Mouse (Mus musculus): ENCODE data around the gene Mgat5. TPM values are rescaled to one million over a fixed set of nuclear protein-coding genes. Genes with fewer than 3 reads are reported as not detected.

Gene Mgat5
- polyA plus RNA-seq, 1 experiment from 2014 or later, result 5.5 TPM

- ATAC-seq (ENCODE audit: insufficient number of reproducible peaks, low FRiP score, low TSS enrichment, low read depth), result no peak
- no peak overlapping the region for H3K9ac ChIP-seq
- no peaks in the 10 kb centered on the region for H3K27me3 ChIP-seq
- no peak overlapping the region for H3K27ac ChIP-seq (replicated peaks)
- H3K9me3 ChIP-seq (replicated peaks), result no peaks in the 10 kb centered on the region
- H3K4me3 ChIP-seq (replicated peaks), result no peak overlapping the region
- H3K4me1 ChIP-seq, result no peaks in the 10 kb centered on the region
- H3K4me2 ChIP-seq (replicated peaks), result no peak overlapping the region
- 61% methylated on average over 9 of the region's 9 CpGs for WGBS
- H3K36me3 ChIP-seq, result no peaks in the 10 kb centered on the region
Observed at GRCm38 (mm10) chr1:127290879-127291278, 86.1 kb downstream of the Mgat5 start.

- Histone ChIP-seq H3K9me3 (replicated peaks) (no peaks in the 10 kb centered on the region), H3K27ac (replicated peaks) (no peak overlapping the region), H3K4me3 (replicated peaks) (no peak overlapping the region), H3K9ac (no peak overlapping the region), H3K27me3 (no peaks in the 10 kb centered on the region), H3K36me3 (no peaks in the 10 kb centered on the region), H3K4me1 (no peaks in the 10 kb centered on the region), H3K4me2 (replicated peaks) (no peak overlapping the region)
- no peak for ATAC-seq (ENCODE audit: insufficient number of reproducible peaks, low FRiP score, low TSS enrichment, low read depth)
Observed at GRCm38 (mm10) chr1:127291721-127292120, 86.9 kb downstream of the Mgat5 start.

- Histone ChIP-seq H3K27ac (replicated peaks) (no peak overlapping the region), H3K4me2 (replicated peaks) (no peak overlapping the region), H3K27me3 (no peaks in the 10 kb centered on the region), H3K36me3 (no peaks in the 10 kb centered on the region), H3K4me3 (replicated peaks) (no peak overlapping the region), H3K4me1 (no peaks in the 10 kb centered on the region), H3K9ac (no peak overlapping the region), H3K9me3 (replicated peaks) (no peaks in the 10 kb centered on the region)
- no peak for ATAC-seq (ENCODE audit: insufficient number of reproducible peaks, low FRiP score, low TSS enrichment, low read depth)
- 71% methylated on average over 5 of the region's 5 CpGs for WGBS
Observed at GRCm38 (mm10) chr1:127293286-127293685, 88.5 kb downstream of the Mgat5 start.

- no peak overlapping the region for H3K4me2 ChIP-seq (replicated peaks)
- no peaks in the 10 kb centered on the region for H3K9me3 ChIP-seq (replicated peaks)
- no peak for ATAC-seq (ENCODE audit: insufficient number of reproducible peaks, low FRiP score, low TSS enrichment, low read depth)
- no peaks in the 10 kb centered on the region for H3K4me1 ChIP-seq
- H3K9ac ChIP-seq, result no peak overlapping the region
- H3K4me3 ChIP-seq (replicated peaks), result no peak overlapping the region
- 75% methylated on average over 3 of the region's 3 CpGs for WGBS
- H3K27me3 ChIP-seq, result no peaks in the 10 kb centered on the region
- no peaks in the 10 kb centered on the region for H3K36me3 ChIP-seq
- no peak overlapping the region for H3K27ac ChIP-seq (replicated peaks)
Observed at GRCm38 (mm10) chr1:127296815-127297214, 92.0 kb downstream of the Mgat5 start.

GRCm38 (mm10) chr1:127299774-127300173, 95.0 kb downstream of the Mgat5 start:
- no peak overlapping the region for H3K4me2 ChIP-seq (replicated peaks)
- WGBS, result 92% methylated on average over 1 of the region's 1 CpGs
- no peaks in the 10 kb centered on the region for H3K9me3 ChIP-seq (replicated peaks)
- no peak for ATAC-seq (ENCODE audit: insufficient number of reproducible peaks, low FRiP score, low TSS enrichment, low read depth)
- no peak overlapping the region for H3K9ac ChIP-seq
- no peak overlapping the region for H3K27ac ChIP-seq (replicated peaks)
- H3K4me1 ChIP-seq, result no peaks in the 10 kb centered on the region
- no peaks in the 10 kb centered on the region for H3K27me3 ChIP-seq
- no peak overlapping the region for H3K4me3 ChIP-seq (replicated peaks)
- H3K36me3 ChIP-seq, result no peaks in the 10 kb centered on the region

- WGBS, result 76% methylated on average over 6 of the region's 6 CpGs
- Histone ChIP-seq H3K27ac (replicated peaks) (no peak overlapping the region), H3K4me3 (replicated peaks) (no peak overlapping the region), H3K27me3 (no peaks in the 10 kb centered on the region), H3K9me3 (replicated peaks) (no peaks in the 10 kb centered on the region), H3K4me2 (replicated peaks) (no peak overlapping the region), H3K36me3 (no peaks in the 10 kb centered on the region), H3K9ac (no peak overlapping the region), H3K4me1 (no peaks in the 10 kb centered on the region)
- ATAC-seq (ENCODE audit: insufficient number of reproducible peaks, low FRiP score, low TSS enrichment, low read depth), result no peak
Observed at GRCm38 (mm10) chr1:127301038-127301437, 96.2 kb downstream of the Mgat5 start.

- no peak overlapping the region for H3K9ac ChIP-seq
- WGBS, result 84% methylated on average over 2 of the region's 2 CpGs
- no peak overlapping the region for H3K4me2 ChIP-seq (replicated peaks)
- ATAC-seq (ENCODE audit: insufficient number of reproducible peaks, low FRiP score, low TSS enrichment, low read depth), result no peak
- no peaks in the 10 kb centered on the region for H3K27me3 ChIP-seq
- no peak overlapping the region for H3K4me3 ChIP-seq (replicated peaks)
- no peaks in the 10 kb centered on the region for H3K36me3 ChIP-seq
- H3K27ac ChIP-seq (replicated peaks), result no peak overlapping the region
- no peaks in the 10 kb centered on the region for H3K9me3 ChIP-seq (replicated peaks)
- H3K4me1 ChIP-seq, result 0 out of 2 replicates have a peak, but pooled peaks cover 8% of the 10 kb centered on the region
Observed at GRCm38 (mm10) chr1:127302620-127303019, 97.8 kb downstream of the Mgat5 start.

GRCm38 (mm10) chr1:127303791-127304190, 99.0 kb downstream of the Mgat5 start:
- 88% methylated on average over 5 of the region's 5 CpGs for WGBS
- H3K27me3 ChIP-seq, result no peaks in the 10 kb centered on the region

GRCm38 (mm10) chr1:127304281-127304680, 99.5 kb downstream of the Mgat5 start:
- Histone ChIP-seq H3K27ac (replicated peaks) (no peak overlapping the region), H3K4me3 (replicated peaks) (no peak overlapping the region), H3K4me1 (0 out of 2 replicates have a peak, but pooled peaks cover 8% of the 10 kb centered on the region), H3K9ac (no peak overlapping the region), H3K27me3 (no peaks in the 10 kb centered on the region), H3K36me3 (no peaks in the 10 kb centered on the region), H3K4me2 (replicated peaks) (no peak overlapping the region), H3K9me3 (replicated peaks) (no peaks in the 10 kb centered on the region)
- 77% methylated on average over 2 of the region's 2 CpGs for WGBS
- ATAC-seq (ENCODE audit: insufficient number of reproducible peaks, low FRiP score, low TSS enrichment, low read depth), result no peak

More at GRCm38 (mm10) chr1:127303791-127304190, 99.0 kb downstream of the Mgat5 start:
- Histone ChIP-seq H3K4me3 (replicated peaks) (no peak overlapping the region), H3K36me3 (no peaks in the 10 kb centered on the region), H3K4me2 (replicated peaks) (no peak overlapping the region), H3K27ac (replicated peaks) (no peak overlapping the region), H3K9ac (no peak overlapping the region), H3K9me3 (replicated peaks) (no peaks in the 10 kb centered on the region), H3K4me1 (0 out of 2 replicates have a peak, but pooled peaks cover 8% of the 10 kb centered on the region)
- no peak for ATAC-seq (ENCODE audit: insufficient number of reproducible peaks, low FRiP score, low TSS enrichment, low read depth)

- Histone ChIP-seq H3K27me3 (no peaks in the 10 kb centered on the region), H3K4me3 (replicated peaks) (no peak overlapping the region), H3K36me3 (no peaks in the 10 kb centered on the region), H3K4me1 (0 out of 2 replicates have a peak, but pooled peaks cover 8% of the 10 kb centered on the region), H3K9me3 (replicated peaks) (no peaks in the 10 kb centered on the region), H3K27ac (replicated peaks) (no peak overlapping the region), H3K4me2 (replicated peaks) (no peak overlapping the region), H3K9ac (no peak overlapping the region)
- ATAC-seq (ENCODE audit: insufficient number of reproducible peaks, low FRiP score, low TSS enrichment, low read depth), result no peak
- WGBS, result 79% methylated on average over 2 of the region's 2 CpGs
Observed at GRCm38 (mm10) chr1:127305582-127305981, 100.8 kb downstream of the Mgat5 start.

GRCm38 (mm10) chr1:127306024-127306771, 101.4 kb downstream of the Mgat5 start:
- Histone ChIP-seq H3K9ac (no peak overlapping the region), H3K9me3 (replicated peaks) (no peaks in the 10 kb centered on the region)
- ATAC-seq (ENCODE audit: insufficient number of reproducible peaks, low FRiP score, low TSS enrichment, low read depth), result no peak

GRCm38 (mm10) chr1:127307361-127307760, 102.5 kb downstream of the Mgat5 start:
- Histone ChIP-seq H3K4me1 (0 out of 2 replicates have a peak, but pooled peaks cover 8% of the 10 kb centered on the region), H3K9me3 (replicated peaks) (no peaks in the 10 kb centered on the region), H3K36me3 (no peaks in the 10 kb centered on the region), H3K4me3 (replicated peaks) (no peak overlapping the region), H3K27me3 (no peaks in the 10 kb centered on the region), H3K4me2 (replicated peaks) (no peak overlapping the region), H3K9ac (no peak overlapping the region), H3K27ac (replicated peaks) (no peak overlapping the region)
- no peak for ATAC-seq (ENCODE audit: insufficient number of reproducible peaks, low FRiP score, low TSS enrichment, low read depth)
- WGBS, result 88% methylated on average over 4 of the region's 4 CpGs

More at GRCm38 (mm10) chr1:127306024-127306771, 101.4 kb downstream of the Mgat5 start:
- Histone ChIP-seq H3K4me3 (replicated peaks) (no peak overlapping the region), H3K27ac (replicated peaks) (no peak overlapping the region), H3K4me2 (replicated peaks) (no peak overlapping the region), H3K27me3 (no peaks in the 10 kb centered on the region), H3K36me3 (no peaks in the 10 kb centered on the region), H3K4me1 (0 out of 2 replicates have a peak, but pooled peaks cover 8% of the 10 kb centered on the region)
- WGBS, result 63% methylated on average over 20 of the region's 20 CpGs

Data from embryonic facial prominence, embryonic 15.5 days (tissue).